Mouse (Mus musculus) midbrain, embryonic 11.5 days (tissue): ENCODE results near the gene Orc2. TPM values are rescaled to one million over a fixed set of nuclear protein-coding genes. Genes with fewer than 3 reads are reported as not detected.
A peak's percentile ranks its signal among the peaks of the same experiment; 100 is the strongest.

Source experiments
- ATAC-seq: fragments of 200-750 bp; cut with Nextera tagmentation; 2 replicates; pipeline ENCODE4 v1.8.0; 2017; ENCODE audit warnings: moderate TSS enrichment, moderate library complexity; ENCODE audit not compliant: low FRiP score
- DNase-seq: peaks from one replicate; pipeline ENCODE4 v3.0.0; 2015; ENCODE audit warnings: low spot score; ENCODE audit errors: missing footprints
- H3K27ac ChIP-seq: fragments of 300-500 bp; sonication (generic); 2 replicates; pipeline ENCODE4 v1.5.1; 2014; ENCODE audit warnings: low read depth, low read length
- H3K27me3 ChIP-seq: fragments of 300-500 bp; sonication (generic); 2 replicates; pipeline ENCODE4 v1.6.1; 2014; ENCODE audit warnings: mild to moderate bottlenecking, low read length, moderate library complexity, mixed read lengths; ENCODE audit not compliant: control insufficient read depth, insufficient read depth
- H3K36me3 ChIP-seq: fragments of 300-500 bp; sonication (generic); 2 replicates; pipeline ENCODE4 v1.6.1; 2014; ENCODE audit warnings: mild to moderate bottlenecking, low read length, moderate library complexity, mixed read lengths; ENCODE audit not compliant: control insufficient read depth, insufficient read depth
- H3K4me1 ChIP-seq: fragments of 300-500 bp; sonication (generic); 2 replicates; pipeline ENCODE4 v1.6.1; 2014; ENCODE audit warnings: low read length; ENCODE audit not compliant: control insufficient read depth, insufficient read depth
- H3K4me2 ChIP-seq: fragments of 300-500 bp; sonication (generic); 2 replicates; pipeline ENCODE4 v1.6.1; 2014; ENCODE audit warnings: mild to moderate bottlenecking, moderate library complexity
- H3K4me3 ChIP-seq: fragments of 300-500 bp; sonication (generic); 2 replicates; pipeline ENCODE4 v1.5.1; 2014; ENCODE audit warnings: low read depth, low read length
- H3K9ac ChIP-seq: fragments of 300-500 bp; sonication (generic); 2 replicates; pipeline ENCODE4 v1.6.1; 2014; ENCODE audit warnings: low read length
- H3K9me3 ChIP-seq: fragments of 300-500 bp; sonication (generic); 2 replicates; pipeline ENCODE4 v1.6.1; 2016; ENCODE audit warnings: low read length; ENCODE audit not compliant: control insufficient read depth
- WGBS: fragments of 180-500 bp; shearing (Covaris S2); extraction: QIAGEN DNeasy Blood & Tissue Kit; methylation state at CpG from one replicate; pipeline ENCODE4 v1.1.7; 2014; 5-methylcytosine and 5-hydroxymethylcytosine counted together
- polyA plus RNA-seq: library from polyadenylated mRNA; unstranded; fragments of >200 nt; fragmentation: Nextera tagmentation; extraction: Ambion mirVana; gene quantifications from 2 replicates; pipeline ENCODE4 v1.2.1, GENCODE M21; 2014

Orc2 gene
- polyA plus RNA-seq, 1 experiment from 2014 or later = 39.0 TPM

DNA sequence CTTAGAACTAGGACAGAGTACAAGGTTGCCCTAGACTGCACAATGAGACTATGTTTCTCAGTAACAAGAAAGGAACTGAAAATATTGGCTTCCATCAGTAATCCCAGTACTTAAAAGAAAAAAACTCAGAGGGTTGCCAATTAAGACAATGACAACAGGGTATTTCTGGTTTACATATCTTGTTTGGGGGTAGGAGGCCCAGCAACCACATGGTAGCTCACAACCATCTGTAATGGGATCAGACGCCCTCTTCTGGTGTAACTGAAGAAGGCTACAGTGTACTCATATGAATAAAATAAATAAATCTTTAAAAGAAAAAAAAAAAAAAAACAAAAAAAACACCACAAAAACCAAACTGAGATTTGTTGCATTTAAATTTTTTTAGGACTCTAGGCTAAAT, 89.5 kb downstream of the Orc2 start:
- no peaks in the 10 kb centered on the region for H3K9me3 ChIP-seq
- H3K9ac ChIP-seq = no peak overlapping the region
- H3K4me1 ChIP-seq = no peaks in the 10 kb centered on the region
- H3K4me3 ChIP-seq = no peak overlapping the region
- no peak overlapping the region for H3K27ac ChIP-seq
- no peaks in the 10 kb centered on the region for H3K27me3 ChIP-seq
- H3K4me2 ChIP-seq = no peak overlapping the region
- peaks cover 63% of the 10 kb centered on the region for H3K36me3 ChIP-seq
- DNase-seq = peak; percentile 88
- whole genome bisulfite sequencing = 37% methylated on average over 1 of the region's 1 CpGs
- no peak for ATAC-seq

Other genes with a start within 250 kb of the Orc2 start
- gene Aox2, start 226.8 kb downstream of the Orc2 start, polyA plus RNA-seq = not detected in 2 replicates
- gene Bzw1, start 112.2 kb downstream of the Orc2 start, polyA plus RNA-seq = 587 and 613 TPM in 2 replicates
- gene Clk1, start 81.0 kb downstream of the Orc2 start, polyA plus RNA-seq = 157 and 173 TPM in 2 replicates
- 66.6 and 67.2 TPM in 2 replicates for gene Nif3l1, start 60.0 kb downstream of the Orc2 start, polyA plus RNA-seq
- 56.8 and 61.9 TPM in 2 replicates for gene Ppil3, start 59.6 kb downstream of the Orc2 start, polyA plus RNA-seq
- 7.2 and 8.5 TPM in 2 replicates for gene Fam126b, start 81.2 kb upstream of the Orc2 start, polyA plus RNA-seq
- 157 and 161 TPM in 2 replicates for gene Ndufb3, start 81.3 kb upstream of the Orc2 start, polyA plus RNA-seq
- not detected in 2 replicates for gene Als2cr12, start 190.9 kb upstream of the Orc2 start, polyA plus RNA-seq
- 19.1 and 20.9 TPM in 2 replicates for gene Cflar, start 206.4 kb upstream of the Orc2 start, polyA plus RNA-seq